Mouse (Mus musculus) fat pad, adult 2 months (tissue): ENCODE measurements around the gene Kbtbd2.

Experiments
- DNase-seq: peaks from one replicate; pipeline ENCODE4 v3.0.0-alpha.2; 2011; ENCODE audit warnings: low read depth, low spot score; ENCODE audit errors: extremely low read depth

Gene Kbtbd2

DNA sequence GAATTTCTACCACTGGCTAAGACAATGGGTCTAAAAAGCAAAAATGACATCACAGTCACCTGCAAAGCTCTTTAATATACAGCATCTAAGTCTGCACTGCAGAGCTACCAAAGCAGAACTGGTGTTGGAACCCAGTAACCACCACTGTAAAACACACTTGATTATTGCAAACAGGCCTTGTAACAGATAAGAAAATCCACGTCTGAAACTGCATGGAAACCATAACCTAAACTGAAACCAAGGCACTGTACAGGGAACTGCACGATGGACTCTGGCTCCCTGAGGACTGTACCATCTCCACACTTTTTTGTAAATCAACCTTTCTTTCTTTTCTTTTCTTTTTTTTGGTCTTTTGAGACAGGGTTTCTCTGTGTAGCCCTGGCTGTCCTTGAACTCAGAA is 9.9 kb downstream of the Kbtbd2 start:
- DNase-seq = no peak

- DNase-seq = no peak
Measured at GRCm38 (mm10) chr6:56785068-56785467, 12.5 kb downstream of the Kbtbd2 start.

DNA sequence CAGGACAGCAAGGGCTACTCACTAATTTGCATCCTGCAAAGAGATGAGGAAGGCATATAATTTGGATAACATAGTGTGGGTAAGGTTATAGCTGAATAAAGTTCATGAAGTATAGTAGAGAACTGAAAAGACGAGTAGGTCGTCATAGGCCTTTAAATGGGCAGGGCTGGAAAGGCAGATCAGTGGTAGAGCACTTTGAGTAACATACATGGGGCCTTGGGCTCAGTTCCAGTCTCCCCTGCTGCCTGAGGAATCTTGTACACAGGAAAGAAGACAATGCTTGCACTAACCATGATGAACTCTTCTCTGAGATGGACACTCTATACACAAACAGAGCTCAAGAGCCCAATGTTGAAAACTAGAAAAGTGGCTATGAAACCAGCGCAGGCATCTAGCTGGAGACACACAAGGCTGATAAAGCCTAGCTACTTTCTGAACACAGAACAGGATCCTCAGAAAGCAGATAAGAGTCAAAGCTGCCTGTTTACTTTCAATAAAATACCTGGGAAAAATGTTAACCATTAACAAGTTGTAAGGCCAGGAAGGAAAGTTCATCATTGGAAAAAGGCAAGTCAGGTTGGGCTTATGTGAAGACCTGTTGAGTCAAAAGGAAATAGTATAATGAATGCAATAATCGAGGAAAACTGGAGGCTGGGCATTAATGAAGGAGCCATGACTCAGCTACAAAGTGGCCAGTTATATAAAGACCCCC is 13.9 kb downstream of the Kbtbd2 start:
- DNase-seq = no peak

DNA sequence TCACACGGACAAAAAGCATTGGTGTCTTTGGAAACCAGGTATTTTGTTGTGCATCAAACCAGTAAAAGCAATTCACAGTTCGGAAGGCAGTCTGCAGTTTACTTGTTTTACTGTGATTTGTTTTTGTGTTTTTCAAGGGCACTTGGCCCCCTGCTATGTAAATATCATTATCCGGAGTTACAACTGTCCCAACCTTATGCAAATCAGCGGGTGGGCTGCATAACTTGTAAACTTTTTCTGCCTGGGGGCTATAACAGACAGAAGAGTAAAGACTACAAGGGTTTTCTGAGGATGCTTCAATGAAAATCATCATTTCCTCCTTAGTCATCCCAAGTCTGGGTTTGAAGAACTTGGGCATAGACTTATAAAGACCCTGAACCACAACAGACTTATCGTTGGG is 18.0 kb downstream of the Kbtbd2 start:
- no peak for DNase-seq

DNA sequence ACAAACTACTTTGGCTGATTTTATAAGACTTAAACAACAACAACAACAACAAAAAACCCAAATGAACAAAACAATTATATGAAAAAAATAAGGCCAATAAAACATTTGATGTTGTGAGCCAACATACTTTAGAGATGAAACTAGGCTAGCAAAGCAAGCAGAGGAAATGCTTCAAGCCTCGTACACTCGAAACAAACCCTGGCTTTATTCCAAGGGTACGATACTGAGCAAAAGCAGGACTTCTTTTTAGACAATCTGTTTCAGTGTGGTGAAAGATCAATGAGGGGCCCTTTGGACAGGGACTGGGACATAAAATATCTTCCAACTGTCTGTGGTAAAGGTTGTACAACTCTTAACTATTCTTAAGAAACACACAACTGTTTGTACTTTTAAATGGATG is 21.8 kb downstream of the Kbtbd2 start:
- no peak for DNase-seq

- DNase-seq = no peak
Measured at GRCm38 (mm10) chr6:56765696-56766095, 31.9 kb downstream of the Kbtbd2 start.

GRCm38 (mm10) chr6:56765265-56765664 is 32.3 kb downstream of the Kbtbd2 start:
- no peak for DNase-seq

GRCm38 (mm10) chr6:56759324-56759723 is 38.3 kb downstream of the Kbtbd2 start:
- peak; percentile 57 for DNase-seq

GRCm38 (mm10) chr6:56756117-56756516 is 41.5 kb downstream of the Kbtbd2 start:
- DNase-seq = no peak

DNA sequence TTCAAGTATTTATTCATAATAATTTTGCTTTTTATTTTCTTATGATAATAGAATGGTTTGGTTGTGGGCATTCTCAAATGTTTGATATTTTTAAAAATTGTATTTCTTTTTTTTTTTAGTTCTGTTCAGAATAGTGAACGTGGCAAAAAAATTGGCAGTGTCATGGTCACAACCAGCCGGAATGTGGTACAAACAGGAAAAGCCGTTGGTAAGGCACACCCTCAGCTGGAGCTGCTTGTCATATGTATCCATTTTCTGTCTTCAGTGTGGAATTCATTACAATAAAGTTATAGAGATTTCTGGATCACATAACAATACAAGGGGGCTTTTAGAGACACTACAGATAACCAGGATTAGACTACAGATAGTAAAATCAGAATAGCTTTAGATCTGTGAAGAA is 43.9 kb downstream of the Kbtbd2 start:
- DNase-seq = no peak

DNA sequence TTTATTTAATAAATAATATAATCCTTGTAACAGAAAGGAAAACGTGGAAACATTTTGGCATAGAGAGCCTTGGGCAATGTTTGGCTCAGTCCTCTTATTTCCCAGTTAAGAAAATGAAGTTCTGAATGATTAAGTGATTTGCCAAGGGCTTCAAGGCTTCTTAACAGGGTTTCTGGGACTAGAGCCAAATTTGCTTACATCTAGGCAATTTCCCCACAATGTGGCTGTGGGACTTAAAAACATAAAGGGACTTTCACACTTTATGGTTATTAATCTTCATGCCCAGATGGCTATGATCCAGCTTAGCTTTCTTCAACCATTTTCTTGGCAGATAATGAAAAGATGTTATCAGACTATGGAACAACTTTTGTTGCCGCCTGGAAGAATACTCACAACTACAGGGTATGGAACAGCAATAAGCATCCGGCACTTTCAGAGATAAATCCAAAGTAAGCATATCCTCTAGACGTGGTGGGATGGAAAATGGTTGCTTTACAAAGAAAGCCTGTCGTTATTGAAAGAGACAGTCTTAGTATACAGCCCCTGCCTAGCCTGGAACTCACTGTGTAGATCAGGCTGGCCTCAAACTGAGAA is 51.6 kb downstream of the Kbtbd2 start:
- peak; percentile 99 for DNase-seq

DNA sequence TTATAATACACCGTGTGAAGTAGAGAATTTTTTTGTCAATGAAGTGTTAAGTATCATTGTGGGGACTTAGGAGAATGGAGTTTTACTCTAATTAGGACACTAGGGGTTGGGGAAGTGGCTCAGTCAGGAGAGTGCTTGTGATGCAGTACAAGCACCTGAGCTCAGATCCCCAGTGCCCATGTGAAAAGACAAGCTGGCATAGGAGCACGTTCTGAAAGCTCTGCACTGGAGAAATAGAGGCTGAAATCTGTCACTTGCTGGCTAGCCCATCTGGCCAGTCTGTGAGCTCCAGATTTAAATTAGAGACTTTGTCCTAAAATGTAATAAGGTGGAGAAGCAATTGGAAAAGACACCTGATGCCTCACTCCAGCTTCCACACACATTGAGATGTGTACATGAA is 65.1 kb downstream of the Kbtbd2 start:
- DNase-seq = no peak
